Mouse (Mus musculus): ENCODE results near the gene Cnnm4. TPM values are rescaled to one million over a fixed set of nuclear protein-coding genes. Genes with fewer than 3 reads are reported as not detected.

Gene Cnnm4
- polyA plus RNA-seq, 2 experiments: 0.85 to 2.1 TPM

DNA sequence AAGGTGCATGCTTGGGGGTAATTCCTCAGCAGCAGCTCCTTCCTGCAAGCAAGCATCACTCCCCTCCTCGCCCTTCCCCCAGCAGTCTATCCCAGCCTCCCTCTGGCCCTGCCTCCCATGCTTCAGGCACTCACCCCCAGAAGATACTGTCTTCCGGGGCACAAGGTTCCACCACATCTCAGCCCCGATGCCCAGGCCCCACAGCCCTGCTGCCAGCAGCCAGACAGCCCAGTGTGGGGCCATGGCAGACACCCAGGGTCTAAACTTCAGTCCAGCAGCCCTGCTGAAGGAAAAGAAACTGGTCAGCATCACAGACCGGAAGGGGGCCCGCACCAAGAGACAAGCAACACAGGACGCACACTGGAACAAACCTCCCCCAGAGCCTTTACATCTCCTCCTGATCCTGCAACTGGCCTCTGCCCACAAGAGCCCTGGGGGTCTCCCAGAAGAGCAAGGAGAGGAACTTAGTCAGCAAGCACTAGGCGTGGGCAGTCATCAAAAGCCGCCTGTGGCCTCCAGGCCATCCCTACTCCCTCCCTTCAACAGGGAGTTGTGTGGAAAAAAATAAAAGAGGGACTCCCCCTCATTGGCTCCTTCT is 84.5 kb downstream of the Cnnm4 start:
- ATAC-seq (ENCODE audit: insufficient read depth) (no peak), DNase-seq (ENCODE audit: low read depth in 3 of 3, low spot score in 3 of 3) (no peak)
- H3K9ac ChIP-seq (replicated peaks): no peak overlapping the region
- WGBS (ENCODE audit: insufficient replicate concordance): 15% methylated on average over 8 of the region's 8 CpGs
- H3K9me3 ChIP-seq (ENCODE audit: control insufficient read depth, low read length): no peaks in the 10 kb centered on the region
- no peak overlapping the region for H3K27ac ChIP-seq
- H3K36me3 ChIP-seq (replicated peaks; ENCODE audit: control insufficient read depth, insufficient read depth, low read depth): no peaks in the 10 kb centered on the region
- no peaks in the 10 kb centered on the region for H3K4me1 ChIP-seq (replicated peaks; ENCODE audit: control insufficient read depth in 2 of 2, insufficient read depth in 2 of 2, low read length in 1 of 2)
- peak overlapping the region; percentile 52 to 57 for H3K4me3 ChIP-seq (ENCODE audit: insufficient read depth in 1 of 2, low read depth in 2 of 2, low read length in 2 of 2)
- TF ChIP-seq CTCF (IDR thresholded peaks at IDR 0.05; ENCODE audit: low read depth): no peak
- no peak for TF ChIP-seq EP300 (IDR thresholded peaks at IDR 0.05; ENCODE audit: low read depth)
- H3K27me3 ChIP-seq (ENCODE audit: control insufficient read depth, insufficient read depth, low read length): peaks cover 60% of the 10 kb centered on the region
- H3K4me2 ChIP-seq (ENCODE audit: low read depth): peak overlapping the region; percentile 49

DNA sequence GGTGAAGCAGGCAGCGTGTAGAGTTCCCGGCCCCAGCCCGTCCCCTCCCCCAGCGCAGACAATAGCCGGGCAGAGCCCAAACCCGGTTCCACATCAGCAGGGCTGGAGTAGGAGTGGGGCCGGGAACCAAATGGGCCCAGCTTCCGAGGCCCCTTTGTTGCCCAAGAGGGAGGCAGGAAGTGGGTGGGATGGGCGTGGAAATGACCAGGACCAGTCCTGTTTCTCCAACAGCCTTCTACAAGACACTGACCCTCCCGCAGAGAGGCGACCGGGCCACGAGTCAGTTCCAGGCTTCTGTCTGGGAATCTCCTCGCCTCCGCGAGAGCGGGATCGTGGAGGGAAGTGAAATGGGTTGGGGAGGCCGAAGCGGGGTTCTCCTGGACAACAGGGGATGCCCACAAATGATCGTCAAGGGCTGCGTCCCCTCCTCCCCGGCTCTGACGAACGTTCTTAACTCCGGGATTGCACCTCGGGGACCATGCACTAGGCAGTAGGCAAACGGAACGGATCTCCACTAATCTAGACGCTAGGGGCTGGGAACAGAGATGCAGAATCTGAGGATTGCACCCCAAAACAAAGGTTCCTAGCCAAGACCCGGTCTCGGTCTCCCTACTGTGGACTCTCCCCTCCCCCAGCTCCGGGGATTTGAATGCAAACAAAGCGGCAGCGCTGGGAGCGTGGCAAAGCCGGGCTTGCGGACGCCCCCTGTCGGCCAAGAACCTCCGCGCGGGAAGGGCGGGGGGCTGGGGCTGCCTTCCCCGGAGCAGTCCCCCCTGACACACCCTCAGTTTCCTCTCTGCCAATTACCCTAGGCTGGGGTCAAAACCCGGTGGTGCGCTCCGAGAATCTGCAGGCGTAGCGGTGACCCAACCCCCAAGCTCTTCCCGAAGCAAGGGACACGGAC is 85.4 kb downstream of the Cnnm4 start:
- no peak for TF ChIP-seq EP300 (IDR thresholded peaks at IDR 0.05; ENCODE audit: low read depth)
- peak; percentile 80 for TF ChIP-seq CTCF (IDR thresholded peaks at IDR 0.05; ENCODE audit: low read depth)

DNA sequence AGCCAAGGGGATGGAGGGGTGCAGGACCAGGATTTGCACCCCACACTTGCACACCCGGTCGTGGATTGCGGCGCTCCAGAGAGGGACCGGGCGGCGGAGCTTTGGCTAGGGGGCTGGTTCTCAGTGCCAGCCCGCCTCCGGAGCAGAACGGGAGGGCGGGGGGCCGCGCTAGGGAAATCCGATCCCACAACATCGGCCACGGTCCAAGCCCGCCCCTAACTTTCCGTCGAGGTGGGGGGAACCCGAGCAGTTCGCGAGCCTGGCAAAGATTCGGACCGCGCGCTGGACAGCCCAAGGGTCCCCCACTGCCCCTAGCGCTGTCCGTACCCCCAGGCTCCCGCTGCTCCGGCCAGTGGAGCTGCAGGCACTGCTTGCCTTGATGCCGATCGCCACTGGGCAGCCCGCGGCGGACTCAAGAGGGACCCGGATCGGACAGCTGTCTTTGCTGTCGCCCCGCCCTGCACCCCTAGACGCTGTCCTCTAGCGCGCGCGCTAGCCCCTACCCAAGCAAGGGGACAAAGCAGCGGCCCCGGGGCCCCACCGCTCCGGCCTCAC is 86.1 kb downstream of the Cnnm4 start:
- peaks cover 66% of the 10 kb centered on the region for H3K27me3 ChIP-seq (ENCODE audit: control insufficient read depth, insufficient read depth, low read length)
- H3K27ac ChIP-seq: no peak overlapping the region
- H3K9ac ChIP-seq (replicated peaks): peak overlapping the region; percentile 36; the same call in 1 of the 2 replicates
- no peak for DNase-seq (ENCODE audit: low read depth in 3 of 3, low spot score in 3 of 3)
- no peaks in the 10 kb centered on the region for H3K9me3 ChIP-seq (ENCODE audit: control insufficient read depth, low read length)
- under 1% methylated on average over 48 of the region's 48 CpGs for WGBS (ENCODE audit: insufficient replicate concordance)
- 0 out of 4 replicates have a peak, but pooled peaks cover 0 to 6% of the 10 kb centered on the region in 2 experiments for H3K4me1 ChIP-seq (replicated peaks; ENCODE audit: control insufficient read depth in 2 of 2, insufficient read depth in 2 of 2, low read length in 1 of 2)
- H3K4me2 ChIP-seq (ENCODE audit: low read depth): peak overlapping the region; percentile 49
- H3K36me3 ChIP-seq (replicated peaks; ENCODE audit: control insufficient read depth, insufficient read depth, low read depth): no peaks in the 10 kb centered on the region
- ATAC-seq (ENCODE audit: insufficient read depth): peak; percentile 54
- peak overlapping the region; percentile 52 to 57 for H3K4me3 ChIP-seq (ENCODE audit: insufficient read depth in 1 of 2, low read depth in 2 of 2, low read length in 2 of 2)
- TF ChIP-seq EP300 (IDR thresholded peaks at IDR 0.05; ENCODE audit: low read depth) (no peak), CTCF (IDR thresholded peaks at IDR 0.05; ENCODE audit: low read depth) (no peak)

More for the DNA sequence above, 85.4 kb downstream of the Cnnm4 start:
- Histone ChIP-seq H3K9ac (replicated peaks) (peak overlapping the region; percentile 39), H3K4me1 (replicated peaks; ENCODE audit: control insufficient read depth in 2 of 2, insufficient read depth in 2 of 2, low read length in 1 of 2) (0 out of 4 replicates have a peak, but pooled peaks cover 0 to 1% of the 10 kb centered on the region in 2 experiments), H3K27me3 (ENCODE audit: control insufficient read depth, insufficient read depth, low read length) (peaks cover 66% of the 10 kb centered on the region), H3K4me2 (ENCODE audit: low read depth) (peak overlapping the region; percentile 49), H3K36me3 (replicated peaks; ENCODE audit: control insufficient read depth, insufficient read depth, low read depth) (no peaks in the 10 kb centered on the region), H3K9me3 (ENCODE audit: control insufficient read depth, low read length) (no peaks in the 10 kb centered on the region), H3K4me3 (ENCODE audit: insufficient read depth in 1 of 2, low read depth in 2 of 2, low read length in 2 of 2) (peak overlapping the region; percentile 52 to 57), H3K27ac (no peak overlapping the region)
- WGBS (ENCODE audit: insufficient replicate concordance): under 1% methylated on average over 52 of the region's 52 CpGs
- DNase-seq (ENCODE audit: low read depth in 3 of 3, low spot score in 3 of 3): no peak
- peak; percentile 60 for ATAC-seq (ENCODE audit: insufficient read depth)

Small RNA genes within 50 kb of the gene (microRNA-seq; reads per million reads assigned to microRNA genes)
- gene Gm47280: not detected

Other genes starting within 250 kb of the Cnnm4 start
- gene Uggt1, start 226.9 kb upstream of the Cnnm4 start, polyA plus RNA-seq (2012; rRNA removed): 4.6 and 5.8 TPM in 2 replicates
- 22.6 and 25.5 TPM in 2 replicates for gene Uggt1, start 226.9 kb upstream of the Cnnm4 start, polyA plus RNA-seq (2014; fragmentation: Nextera tagmentation; extraction: Ambion mirVana)
- gene Neurl3, start 196.9 kb upstream of the Cnnm4 start, polyA plus RNA-seq (2012; rRNA removed): 2.0 and 2.6 TPM in 2 replicates
- gene Neurl3, start 196.9 kb upstream of the Cnnm4 start, polyA plus RNA-seq (2014; fragmentation: Nextera tagmentation; extraction: Ambion mirVana): 1.5 and 1.9 TPM in 2 replicates
- gene Arid5a, start 163.9 kb upstream of the Cnnm4 start, polyA plus RNA-seq (2012; rRNA removed): 0.67 and 1.1 TPM in 2 replicates
- gene Arid5a, start 163.9 kb upstream of the Cnnm4 start, polyA plus RNA-seq (2014; fragmentation: Nextera tagmentation; extraction: Ambion mirVana): 1.2 and 1.9 TPM in 2 replicates
- gene Kansl3, start 102.4 kb upstream of the Cnnm4 start, polyA plus RNA-seq (2012; rRNA removed): 9.2 and 10.9 TPM in 2 replicates
- 7.2 and 8.6 TPM in 2 replicates for gene Kansl3, start 102.4 kb upstream of the Cnnm4 start, polyA plus RNA-seq (2014; fragmentation: Nextera tagmentation; extraction: Ambion mirVana)
- 0.02 and 0.03 TPM in 2 replicates for gene Fer1l5, start 99.3 kb upstream of the Cnnm4 start, polyA plus RNA-seq (2012; rRNA removed)
- gene Fer1l5, start 99.3 kb upstream of the Cnnm4 start, polyA plus RNA-seq (2014; fragmentation: Nextera tagmentation; extraction: Ambion mirVana): 0.13 and 0.15 TPM in 2 replicates
- 4.8 and 5.5 TPM in 2 replicates for gene Lman2l, start 26.3 kb upstream of the Cnnm4 start, polyA plus RNA-seq (2012; rRNA removed)
- 7.0 and 7.4 TPM in 2 replicates for gene Lman2l, start 26.3 kb upstream of the Cnnm4 start, polyA plus RNA-seq (2014; fragmentation: Nextera tagmentation; extraction: Ambion mirVana)
- 2.5 and 3.7 TPM in 2 replicates for gene Cnnm3, start 40.2 kb downstream of the Cnnm4 start, polyA plus RNA-seq (2012; rRNA removed)
- 0.86 and 1.0 TPM in 2 replicates for gene Cnnm3, start 40.2 kb downstream of the Cnnm4 start, polyA plus RNA-seq (2014; fragmentation: Nextera tagmentation; extraction: Ambion mirVana)
- gene Ankrd23, start 65.3 kb downstream of the Cnnm4 start, polyA plus RNA-seq (2012; rRNA removed): 2.3 TPM in 2 replicates
- 0.59 and 0.80 TPM in 2 replicates for gene Ankrd23, start 65.3 kb downstream of the Cnnm4 start, polyA plus RNA-seq (2014; fragmentation: Nextera tagmentation; extraction: Ambion mirVana)
- gene Gm42417, start 67.8 kb downstream of the Cnnm4 start, polyA plus RNA-seq (2012; rRNA removed): not detected in 2 replicates
- not detected in 2 replicates for gene Gm42417, start 67.8 kb downstream of the Cnnm4 start, polyA plus RNA-seq (2014; fragmentation: Nextera tagmentation; extraction: Ambion mirVana)
- 3.5 and 3.8 TPM in 2 replicates for gene Ankrd39, start 75.8 kb downstream of the Cnnm4 start, polyA plus RNA-seq (2012; rRNA removed)
- gene Ankrd39, start 75.8 kb downstream of the Cnnm4 start, polyA plus RNA-seq (2014; fragmentation: Nextera tagmentation; extraction: Ambion mirVana): 5.0 and 5.1 TPM in 2 replicates
- 2.3 and 2.8 TPM in 2 replicates for gene Sema4c, start 86.7 kb downstream of the Cnnm4 start, polyA plus RNA-seq (2012; rRNA removed)
- 0.25 and 0.35 TPM in 2 replicates for gene Sema4c, start 86.7 kb downstream of the Cnnm4 start, polyA plus RNA-seq (2014; fragmentation: Nextera tagmentation; extraction: Ambion mirVana)
- gene Fam178b, start 211.6 kb downstream of the Cnnm4 start, polyA plus RNA-seq (2012; rRNA removed): 0.21 TPM in 2 replicates
- 0.27 TPM in 1 of 2 replicates, not detected in the other for gene Fam178b, start 211.6 kb downstream of the Cnnm4 start, polyA plus RNA-seq (2014; fragmentation: Nextera tagmentation; extraction: Ambion mirVana)
- 179 and 292 TPM in 2 replicates for gene Cox5b, start 219.8 kb downstream of the Cnnm4 start, polyA plus RNA-seq (2012; rRNA removed)
- gene Cox5b, start 219.8 kb downstream of the Cnnm4 start, polyA plus RNA-seq (2014; fragmentation: Nextera tagmentation; extraction: Ambion mirVana): 515 and 525 TPM in 2 replicates
- not detected in 2 replicates for gene 4933424G06Rik, start 238.5 kb downstream of the Cnnm4 start, polyA plus RNA-seq (2012; rRNA removed)
- gene 4933424G06Rik, start 238.5 kb downstream of the Cnnm4 start, polyA plus RNA-seq (2014; fragmentation: Nextera tagmentation; extraction: Ambion mirVana): not detected in 2 replicates
- 20.7 and 27.5 TPM in 2 replicates for gene Actr1b, start 242.8 kb downstream of the Cnnm4 start, polyA plus RNA-seq (2012; rRNA removed)
- 21.4 and 22.2 TPM in 2 replicates for gene Actr1b, start 242.8 kb downstream of the Cnnm4 start, polyA plus RNA-seq (2014; fragmentation: Nextera tagmentation; extraction: Ambion mirVana)